12 mouse cellular contexts compared by ENCODE assay signal in genomic region chr2:70018236-70018635, GRCm38 (mm10). TPM values are rescaled to one million over a fixed set of nuclear protein-coding genes. Genes with fewer than 3 reads are reported as not detected.
DNase-seq lines count a peak whose midpoint lies in the region; ATAC-seq lines count a peak whose summit lies in the region.
"Had no signal": no experiment of that assay in that cellular context is flagged by ENCODE, and none has a peak within 500 bp of the region (broad histone marks: within the 10 kb centered on the region; RNA-seq: fewer than 3 reads in every experiment).

No protein-coding gene starts in this region.

- no peak for ATAC-seq in kidney, embryonic 14.5 days (ENCODE audit: low FRiP score, low TSS enrichment)
- ATAC-seq in heart, embryonic 12.5 days (ENCODE audit: insufficient number of reproducible peaks, low FRiP score), result no peak
- no peak for ATAC-seq in liver, embryonic 11.5 days (replicated peaks; ENCODE audit: low FRiP score)
- ATAC-seq in midbrain, embryonic 14.5 days (ENCODE audit: low FRiP score, low TSS enrichment), result no peak
- ATAC-seq: forebrain, embryonic 15.5 days; Patski had no signal

- no peak overlapping the region for H3K4me3 ChIP-seq in kidney, embryonic 14.5 days (ENCODE audit: low read length)
- no peak overlapping the region for H3K4me3 ChIP-seq in heart, embryonic 12.5 days
- H3K4me3 ChIP-seq in liver, embryonic 11.5 days (ENCODE audit: low read depth, low read length), result no peak overlapping the region
- H3K4me3 ChIP-seq in midbrain, embryonic 14.5 days (replicated peaks; ENCODE audit: low read depth, low read length), result no peak overlapping the region
- H3K4me3 ChIP-seq: forebrain, embryonic 15.5 days; liver, embryonic 13.5 days; myocyte had no signal

- H3K27me3 ChIP-seq in kidney, embryonic 14.5 days (ENCODE audit: control insufficient read depth, insufficient read depth, low read length), result no peaks in the 10 kb centered on the region
- H3K27me3 ChIP-seq in heart, embryonic 12.5 days (replicated peaks), result no peaks in the 10 kb centered on the region
- no peaks in the 10 kb centered on the region for H3K27me3 ChIP-seq in liver, embryonic 11.5 days (replicated peaks; ENCODE audit: control insufficient read depth, insufficient read depth, low read length)
- H3K27me3 ChIP-seq in midbrain, embryonic 14.5 days (ENCODE audit: control insufficient read depth, insufficient read depth, low read length), result no peaks in the 10 kb centered on the region
- H3K27me3 ChIP-seq: forebrain, embryonic 15.5 days; liver, embryonic 13.5 days; Patski had no signal

- no peaks in the 10 kb centered on the region for H3K4me1 ChIP-seq in kidney, embryonic 14.5 days (ENCODE audit: control insufficient read depth, insufficient read depth, low read length)
- peaks cover 8% of the 10 kb centered on the region for H3K4me1 ChIP-seq in heart, embryonic 12.5 days (replicated peaks)
- no peaks in the 10 kb centered on the region for H3K4me1 ChIP-seq in liver, embryonic 11.5 days (replicated peaks; ENCODE audit: control insufficient read depth, insufficient read depth, low read length)
- H3K4me1 ChIP-seq in midbrain, embryonic 14.5 days (ENCODE audit: control insufficient read depth, insufficient read depth, low read length), result no peaks in the 10 kb centered on the region
- H3K4me1 ChIP-seq: forebrain, embryonic 15.5 days; liver, embryonic 13.5 days had no signal

- no peak overlapping the region for H3K9ac ChIP-seq in kidney, embryonic 14.5 days (ENCODE audit: low read depth, low read length)
- no peak overlapping the region for H3K9ac ChIP-seq in heart, embryonic 12.5 days
- no peak overlapping the region for H3K9ac ChIP-seq in liver, embryonic 11.5 days (ENCODE audit: low read depth, low read length)
- H3K9ac ChIP-seq in midbrain, embryonic 14.5 days (replicated peaks; ENCODE audit: low read length), result no peak overlapping the region
- H3K9ac ChIP-seq: forebrain, embryonic 15.5 days; liver, embryonic 13.5 days had no signal

- H3K9me3 ChIP-seq in kidney, embryonic 14.5 days (ENCODE audit: control insufficient read depth, low read length), result no peaks in the 10 kb centered on the region
- H3K9me3 ChIP-seq in heart, embryonic 12.5 days (replicated peaks), result no peaks in the 10 kb centered on the region
- H3K9me3 ChIP-seq in liver, embryonic 11.5 days (ENCODE audit: control insufficient read depth, low read length), result no peaks in the 10 kb centered on the region
- H3K9me3 ChIP-seq in midbrain, embryonic 14.5 days (ENCODE audit: control insufficient read depth, low read length), result no peaks in the 10 kb centered on the region
- H3K9me3 ChIP-seq: forebrain, embryonic 15.5 days; liver, embryonic 13.5 days had no signal

- H3K27ac ChIP-seq in kidney, embryonic 14.5 days (ENCODE audit: low read depth, low read length), result no peak overlapping the region
- H3K27ac ChIP-seq in heart, embryonic 12.5 days (ENCODE audit: poor library complexity, severe bottlenecking), result 0 out of 2 replicates have a peak overlapping the region, but pooled peaks have one; percentile 33
- H3K27ac ChIP-seq in liver, embryonic 11.5 days (ENCODE audit: low read depth, low read length), result no peak overlapping the region
- H3K27ac ChIP-seq in midbrain, embryonic 14.5 days (replicated peaks; ENCODE audit: low read depth, low read length), result no peak overlapping the region
- H3K27ac ChIP-seq: forebrain, embryonic 15.5 days; liver, embryonic 13.5 days had no signal

- no peak overlapping the region for H3K4me2 ChIP-seq in kidney, embryonic 14.5 days (replicated peaks; ENCODE audit: low read depth, low read length)
- no peak overlapping the region for H3K4me2 ChIP-seq in heart, embryonic 12.5 days
- H3K4me2 ChIP-seq in liver, embryonic 11.5 days, result no peak overlapping the region
- no peak overlapping the region for H3K4me2 ChIP-seq in midbrain, embryonic 14.5 days (ENCODE audit: low read length)
- H3K4me2 ChIP-seq: forebrain, embryonic 15.5 days; liver, embryonic 13.5 days had no signal

- peak; percentile 65 to 88 for DNase-seq in adrenal gland, adult (ENCODE audit: inconsistent age in 2 of 2, low spot score in 1 of 2)
- no peak for DNase-seq in adrenal gland, postnatal 4 days (ENCODE audit: low spot score in 2 of 2)
- DNase-seq in kidney, postnatal 36 days, result peak; percentile 16 to 57
- DNase-seq in NIH3T3 (ENCODE audit: low read depth), result peak; percentile 51
- DNase-seq in liver, embryonic 11.5 days (ENCODE audit: low spot score), result no peak
- no peak for DNase-seq in midbrain, embryonic 14.5 days
- DNase-seq: liver, embryonic 13.5 days had no signal

- H3K36me3 ChIP-seq in kidney, embryonic 14.5 days (ENCODE audit: control insufficient read depth, insufficient read depth, low read length), result peaks cover 53% of the 10 kb centered on the region
- H3K36me3 ChIP-seq in heart, embryonic 12.5 days, result peaks cover 48% of the 10 kb centered on the region
- peaks cover 3% of the 10 kb centered on the region; the same call in 1 of the 2 replicates for H3K36me3 ChIP-seq in liver, embryonic 11.5 days (ENCODE audit: control insufficient read depth, insufficient read depth, low read length)
- peaks cover 58% of the 10 kb centered on the region for H3K36me3 ChIP-seq in midbrain, embryonic 14.5 days (ENCODE audit: control insufficient read depth, insufficient read depth, low read length)

- WGBS in kidney, embryonic 14.5 days, result 78% methylated on average over 6 of the region's 6 CpGs
- WGBS in heart, embryonic 12.5 days, result 47% methylated on average over 6 of the region's 6 CpGs
- WGBS in liver, embryonic 11.5 days, result 81% methylated on average over 6 of the region's 6 CpGs
- WGBS in midbrain, embryonic 14.5 days, result 92% methylated on average over 6 of the region's 6 CpGs

RNA-seq across cellular contexts. Expression of gene Myo3b, which starts 20.7 kb away (rescaled TPM):
- total RNA-seq in adrenal gland, postnatal 4 days (2021), result under 1 TPM; 0.06 to 0.20 TPM
- 0.39 and 0.77 TPM in 2 replicates for polyA plus RNA-seq in kidney, embryonic 14.5 days (2014; fragmentation: Nextera tagmentation; extraction: Ambion mirVana)
- polyA plus RNA-seq in heart, embryonic 12.5 days (2016; fragmentation: Nextera tagmentation; extraction: Ambion mirVana), result 0.27 and 0.41 TPM in 2 replicates
- polyA plus RNA-seq in liver, embryonic 11.5 days (2014; fragmentation: Nextera tagmentation; extraction: Ambion mirVana), result not detected in 2 replicates
- 0.28 and 0.43 TPM in 2 replicates for polyA plus RNA-seq in midbrain, embryonic 14.5 days (2014; fragmentation: Nextera tagmentation; extraction: Ambion mirVana)
- polyA plus RNA-seq: liver, embryonic 13.5 days had no signal

Comparison
In these comparisons a context has a peak if more than half of its experiments do, and no peak if none do; other contexts are left out.
1. DNase-seq: peak in adrenal gland, adult (2 of 2), kidney, postnatal 36 days (2 of 2) and NIH3T3 (single experiment); none in adrenal gland, postnatal 4 days (0 of 2), liver, embryonic 11.5 days (single experiment) and midbrain, embryonic 14.5 days (single experiment).